Mouse (Mus musculus) C2C12 (cell line): Measurements from ENCODE around the gene Etnk2.

Source experiments
- CTCF ChIP-seq: IDR thresholded peaks from one replicate; pipeline ENCODE4 v1.5.1; 2011; ENCODE audit not compliant: control insufficient read depth, insufficient read depth, insufficient read length
- MAX ChIP-seq: IDR thresholded peaks from one replicate; pipeline ENCODE4 v1.6.1; 2011; ENCODE audit warnings: mild to moderate bottlenecking, control low read depth

GRCm38 (mm10) chr1:133404005-133404404 is 40.6 kb downstream of the Etnk2 start:
- TF ChIP-seq CTCF: no peak
- no peak for TF ChIP-seq MAX
